Mouse (Mus musculus): Measurements from ENCODE around the gene Crtc3.

DNA sequence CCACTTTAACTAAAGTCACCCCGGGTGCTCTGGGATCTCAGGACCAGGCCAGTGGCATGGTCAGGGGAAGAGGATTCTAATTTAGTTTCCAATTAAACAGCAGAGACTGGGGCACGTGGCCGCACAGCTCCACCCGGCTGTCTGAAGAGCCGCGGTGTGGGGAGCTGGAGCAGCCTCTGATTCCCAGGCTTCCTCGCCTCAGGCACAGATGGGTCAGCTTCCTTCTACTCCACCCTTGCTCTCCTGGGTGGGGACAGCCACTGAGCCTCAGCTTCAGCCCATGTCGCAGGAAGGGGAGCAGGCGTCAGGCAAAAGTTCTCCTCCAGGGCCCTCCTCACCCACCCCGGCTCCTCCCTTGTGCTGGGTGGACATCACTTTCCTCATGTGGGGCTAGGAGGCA, 101.0 kb downstream of the Crtc3 start:
- TF ChIP-seq CTCF (IDR thresholded peaks at IDR 0.05; ENCODE audit: insufficient read depth, low read depth, low read length) (no peak), POLR2A (IDR thresholded peaks at IDR 0.05; ENCODE audit: insufficient read depth, low read depth, low read length) (no peak)

Data from olfactory bulb, adult 2 months (tissue).